Mouse (Mus musculus): Measurements from ENCODE around the gene Hoxc10.

Gene Hoxc10

GRCm38 (mm10) chr15:102990461-102991397 is 24.1 kb downstream of the Hoxc10 start, which contains the start of gene Hoxc8:
TSS of gene Hoxc8 (plus strand) at chr15:102990607.
- DNase-seq (ENCODE audit: low read depth, low spot score) = no peak

- DNase-seq (ENCODE audit: low read depth, low spot score) = no peak
These were observed 25.2 kb downstream of the Hoxc10 start for GRCm38 (mm10) chr15:102991782-102992181.

- no peak for DNase-seq (ENCODE audit: low read depth, low spot score)
These were observed 25.6 kb downstream of the Hoxc10 start for GRCm38 (mm10) chr15:102992206-102992605.

- no peak for DNase-seq (ENCODE audit: low read depth, low spot score)
These were observed 26.3 kb downstream of the Hoxc10 start for GRCm38 (mm10) chr15:102992863-102993262.

GRCm38 (mm10) chr15:102996548-102996947 is 30.0 kb downstream of the Hoxc10 start:
- no peak for DNase-seq (ENCODE audit: low read depth, low spot score)

- DNase-seq (ENCODE audit: low read depth, low spot score) = no peak
These were observed 30.8 kb downstream of the Hoxc10 start for GRCm38 (mm10) chr15:102997431-102997830.

GRCm38 (mm10) chr15:102997939-102998355 is 31.4 kb downstream of the Hoxc10 start, which contains the start of gene Hoxc6:
TSS of gene Hoxc6 (plus strand) at chr15:102998257.
- DNase-seq (ENCODE audit: low read depth, low spot score) = no peak

GRCm38 (mm10) chr15:102998608-102999182 is 32.1 kb downstream of the Hoxc10 start:
- no peak for DNase-seq (ENCODE audit: low read depth, low spot score)

- DNase-seq (ENCODE audit: low read depth, low spot score) = no peak
These were observed 32.7 kb downstream of the Hoxc10 start for GRCm38 (mm10) chr15:102999183-102999831.

- DNase-seq (ENCODE audit: low read depth, low spot score) = no peak
These were observed 33.4 kb downstream of the Hoxc10 start for GRCm38 (mm10) chr15:102999955-103000354.

- no peak for DNase-seq (ENCODE audit: low read depth, low spot score)
These were observed 33.9 kb downstream of the Hoxc10 start for GRCm38 (mm10) chr15:103000501-103000901.

- DNase-seq (ENCODE audit: low read depth, low spot score) = no peak
These were observed 34.8 kb downstream of the Hoxc10 start for GRCm38 (mm10) chr15:103001370-103001769.

GRCm38 (mm10) chr15:103002156-103002555 is 35.6 kb downstream of the Hoxc10 start:
- DNase-seq (ENCODE audit: low read depth, low spot score) = no peak

- no peak for DNase-seq (ENCODE audit: low read depth, low spot score)
These were observed 36.3 kb downstream of the Hoxc10 start for GRCm38 (mm10) chr15:103002821-103003448.

GRCm38 (mm10) chr15:103005308-103005707 is 38.7 kb downstream of the Hoxc10 start:
- no peak for DNase-seq (ENCODE audit: low read depth, low spot score)

- no peak for DNase-seq (ENCODE audit: low read depth, low spot score)
These were observed 39.2 kb downstream of the Hoxc10 start for GRCm38 (mm10) chr15:103005797-103006196.

- no peak for DNase-seq (ENCODE audit: low read depth, low spot score)
These were observed 39.7 kb downstream of the Hoxc10 start for GRCm38 (mm10) chr15:103006326-103006725.

GRCm38 (mm10) chr15:103009265-103010111 is 42.9 kb downstream of the Hoxc10 start:
- no peak for DNase-seq (ENCODE audit: low read depth, low spot score)

GRCm38 (mm10) chr15:103010112-103010846 is 43.7 kb downstream of the Hoxc10 start:
- DNase-seq (ENCODE audit: low read depth, low spot score) = no peak
